Mouse (Mus musculus) embryonic fibroblast, embryonic 13.5 days (primary cell): ENCODE results near the gene Lnpep.

Source experiments
- CTCF ChIP-seq: IDR thresholded peaks from 2 replicates; pipeline ENCODE4 v1.5.1; 2011; ENCODE audit warnings: mild to moderate bottlenecking, control low read depth, low read length, moderate library complexity, borderline replicate concordance; ENCODE audit not compliant: insufficient read depth
- POLR2A ChIP-seq: IDR thresholded peaks from 2 replicates; pipeline ENCODE4 v1.6.1; 2011; ENCODE audit warnings: low read depth, mild to moderate bottlenecking, control low read depth, low read length, moderate library complexity

DNA sequence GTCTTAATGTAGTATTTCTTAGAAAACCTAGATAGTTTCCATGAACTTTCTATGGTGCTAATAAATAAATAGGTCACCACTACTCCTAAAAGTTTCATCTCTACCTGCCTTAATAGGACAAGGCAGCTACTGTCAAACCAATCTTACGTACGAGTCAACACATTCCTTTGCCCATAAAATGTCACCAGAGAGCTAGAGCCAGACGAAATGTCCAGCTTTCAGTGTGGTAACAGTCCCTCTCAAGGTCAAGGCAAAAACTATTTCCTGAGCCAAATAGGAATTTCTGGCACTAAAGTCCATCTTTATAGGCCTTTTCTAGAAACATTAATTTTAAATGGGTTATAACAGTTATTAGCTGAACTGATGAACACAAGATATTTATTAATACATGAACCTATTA lies 3.3 kb downstream of the Lnpep start:
- TF ChIP-seq POLR2A = no peak
- TF ChIP-seq CTCF = no peak
